Mouse (Mus musculus) E14TG2a.4 (cell line): Measurements from ENCODE around the gene Mau2.
"Not testable (repeated sequence)": the region's sequence is repeated elsewhere in the genome, so short reads cannot be mapped to it uniquely, and the experiment has no call there.

Experiments
- H3K27me3 ChIP-seq: 2 replicates; pipeline ENCODE4 v1.6.1; 2014; ENCODE audit warnings: low read length, control low read depth; ENCODE audit not compliant: insufficient read depth
- H3K36me3 ChIP-seq: 2 replicates; pipeline ENCODE4 v1.6.1; 2014; ENCODE audit warnings: low read length, control low read depth; ENCODE audit not compliant: insufficient read depth
- H3K4me1 ChIP-seq: replicated peaks from 2 replicates; pipeline ENCODE4 v1.6.1; 2014; ENCODE audit warnings: low read depth, low read length, control low read depth
- H3K4me3 ChIP-seq: replicated peaks from 2 replicates; pipeline ENCODE4 v1.5.1; 2014; ENCODE audit warnings: mild to moderate bottlenecking, low read length
- H3K9me3 ChIP-seq: 2 replicates; pipeline ENCODE4 v1.6.1; 2014; ENCODE audit warnings: low read length, control low read depth
- CTCF ChIP-seq: conservative IDR thresholded peaks from 2 replicates; pipeline ENCODE4 v1.5.1; 2014; ENCODE audit warnings: low read length
- NANOG ChIP-seq: IDR thresholded peaks from 2 replicates; pipeline ENCODE4 v1.6.1; 2014; ENCODE audit warnings: borderline replicate concordance, low read length, mixed read lengths
- POU5F1 ChIP-seq: IDR thresholded peaks from 2 replicates; pipeline ENCODE4 v1.6.1; 2014; ENCODE audit warnings: low read length, borderline replicate concordance

Gene Mau2

DNA sequence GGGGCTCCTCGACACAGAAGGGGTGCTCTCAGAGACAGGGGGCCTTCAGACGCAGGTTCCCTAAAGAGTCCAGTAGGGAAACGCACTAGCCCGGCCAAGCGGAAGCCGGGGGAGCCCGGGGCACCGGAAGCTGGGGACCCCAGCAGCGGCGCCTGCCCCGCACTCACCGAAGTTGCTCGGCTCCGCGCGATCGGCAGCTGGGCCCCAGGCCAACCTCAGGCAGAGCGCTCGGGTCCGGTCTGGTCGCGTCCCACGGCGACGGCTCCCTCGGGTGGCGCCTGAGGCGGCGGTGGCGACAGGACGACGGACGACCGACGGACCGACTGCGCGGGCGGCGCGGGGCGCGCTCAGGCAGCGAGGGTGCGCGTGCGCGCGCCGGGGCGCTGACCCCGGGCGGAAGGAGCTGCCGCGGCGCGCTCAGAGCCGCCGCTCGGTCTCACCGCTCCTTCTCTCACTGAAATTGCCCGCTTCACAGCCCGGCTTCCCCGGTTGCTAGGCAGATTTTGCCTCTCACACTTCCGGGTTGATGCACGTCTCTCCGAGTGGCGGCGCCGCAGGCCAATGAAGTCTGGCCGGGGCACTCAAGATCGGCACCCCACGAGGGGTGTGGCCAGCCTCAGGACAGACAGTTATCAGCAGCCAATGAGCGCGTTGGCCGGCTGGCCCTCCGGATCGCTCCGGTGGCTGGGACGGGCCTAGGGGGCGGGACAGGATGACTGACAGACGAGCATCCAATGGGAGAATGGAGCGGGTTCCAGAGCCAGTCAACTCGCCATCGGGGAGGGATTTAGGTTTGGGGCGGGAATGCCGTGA is 46.6 kb downstream of the Mau2 start, which contains the start of gene Gatad2a:
Gatad2a (minus strand) TSS at position 609 of the 813 bp plus-strand sequence.
- peak within 1 kb of the TSS; percentile 97 for H3K4me3 ChIP-seq
- TF ChIP-seq POU5F1 (no peak), NANOG (no peak), CTCF (no peak)
- H3K27me3 ChIP-seq, result no peaks in the 10 kb centered on the region
- no peaks in the 10 kb centered on the region for H3K9me3 ChIP-seq
- peaks cover 71% of the 10 kb centered on the region for H3K4me1 ChIP-seq
- peaks cover 26% of the 10 kb centered on the region for H3K36me3 ChIP-seq

DNA sequence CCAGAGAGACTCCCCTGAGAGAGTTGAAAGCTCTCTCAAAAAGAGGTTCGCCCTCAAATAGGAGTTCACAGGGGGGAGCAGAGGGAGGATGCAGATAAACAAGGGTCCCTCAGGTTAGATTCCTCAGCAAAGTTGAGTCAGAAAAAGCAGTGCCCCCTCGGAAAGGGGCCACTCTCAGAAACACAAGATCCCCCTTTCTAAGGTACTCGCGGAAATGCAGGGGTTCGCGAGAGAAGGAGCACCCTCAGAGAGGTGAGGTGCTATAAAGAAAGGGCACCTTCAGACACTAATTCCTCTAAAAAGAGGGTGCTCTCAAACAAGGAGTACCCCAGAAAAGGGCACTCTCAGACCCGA is 47.1 kb downstream of the Mau2 start:
- Histone ChIP-seq H3K27me3 (no peaks in the 10 kb centered on the region), H3K9me3 (no peaks in the 10 kb centered on the region), H3K4me3 (peak overlapping the region; percentile 97), H3K4me1 (peaks cover 72% of the 10 kb centered on the region), H3K36me3 (peaks cover 31% of the 10 kb centered on the region)
- TF ChIP-seq NANOG (no peak), CTCF (no peak), POU5F1 (no peak)

DNA sequence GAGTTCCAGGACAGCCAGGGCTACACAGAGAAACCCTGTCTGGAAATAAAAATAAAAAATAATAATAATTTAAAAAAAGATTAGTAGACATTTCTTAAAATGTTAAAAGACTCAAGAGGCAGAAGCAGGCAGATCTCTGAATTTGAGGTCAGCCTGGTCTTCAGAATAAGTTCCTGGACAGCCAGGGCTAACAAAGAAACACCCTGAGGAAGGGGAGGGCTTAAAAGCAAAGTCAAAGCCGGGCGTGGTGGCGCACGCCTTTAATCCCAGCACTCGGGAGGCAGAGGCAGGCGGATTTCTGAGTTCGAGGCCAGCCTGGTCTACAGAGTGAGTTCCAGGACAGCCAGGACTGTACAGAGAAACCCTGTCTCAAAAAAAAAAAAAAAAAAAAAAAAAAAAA is 53.6 kb downstream of the Mau2 start:
- not testable (repeated sequence) for H3K4me3 ChIP-seq, H3K9me3 ChIP-seq, H3K27me3 ChIP-seq
- H3K4me1 ChIP-seq, result peaks cover 52% of the 10 kb centered on the region
- peaks cover 30% of the 10 kb centered on the region for H3K36me3 ChIP-seq

DNA sequence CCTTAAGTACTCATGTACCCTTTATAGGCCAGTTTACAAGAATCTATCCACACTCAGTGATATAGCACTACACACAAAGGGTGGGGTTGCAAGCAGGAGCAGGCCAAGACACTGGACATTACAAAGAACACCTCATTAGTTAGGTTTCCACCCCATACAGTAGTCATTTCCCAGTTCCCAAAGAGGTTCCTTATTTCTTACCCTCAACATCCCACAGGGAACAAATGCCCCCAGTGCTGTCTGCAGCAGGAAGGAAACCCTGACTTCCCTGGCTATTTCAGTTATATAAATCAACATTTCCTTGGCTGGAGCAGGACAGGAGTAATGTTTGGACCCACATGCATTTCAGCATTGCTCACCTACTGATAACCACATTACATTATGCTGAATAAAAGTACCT is 54.8 kb downstream of the Mau2 start:
- peaks cover 21% of the 10 kb centered on the region for H3K36me3 ChIP-seq
- H3K9me3 ChIP-seq, result no peaks in the 10 kb centered on the region
- H3K27me3 ChIP-seq, result no peaks in the 10 kb centered on the region
- TF ChIP-seq NANOG (no peak), CTCF (no peak), POU5F1 (no peak)
- no peak overlapping the region for H3K4me3 ChIP-seq
- H3K4me1 ChIP-seq, result peaks cover 49% of the 10 kb centered on the region

DNA sequence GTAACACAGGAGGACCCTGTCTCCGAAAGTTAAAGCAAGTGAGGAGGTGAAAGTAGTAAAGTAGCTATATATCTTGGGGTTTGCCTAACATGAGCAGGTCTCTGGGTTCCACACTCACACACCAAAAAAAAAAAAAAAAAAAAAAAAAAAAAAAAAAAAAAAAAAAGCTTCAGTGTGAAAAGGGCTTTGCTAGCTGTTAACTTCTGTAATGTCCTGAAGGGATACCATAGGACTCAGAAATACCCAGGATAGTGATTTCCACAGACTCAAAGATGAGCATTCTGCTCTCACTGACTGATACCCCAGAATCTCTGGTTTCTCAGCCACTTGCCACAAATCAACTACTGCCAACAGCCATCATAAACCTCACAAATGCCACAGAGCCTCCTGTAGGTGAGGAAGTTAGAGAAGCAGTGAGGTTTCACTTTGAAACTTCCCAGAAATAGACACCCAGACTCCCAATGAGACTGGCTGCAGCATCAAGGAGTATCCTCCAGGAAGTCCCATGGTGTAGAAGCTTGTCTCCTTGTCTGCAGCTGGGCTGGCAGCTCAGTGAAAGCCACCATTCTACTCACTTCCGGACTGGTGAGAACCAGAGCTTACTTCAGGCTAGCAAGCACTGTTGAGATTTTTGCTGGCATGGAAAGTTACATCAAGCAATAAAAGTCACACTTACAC is 57.5 kb downstream of the Mau2 start:
- Histone ChIP-seq H3K4me3 (no peak overlapping the region), H3K9me3 (no peaks in the 10 kb centered on the region), H3K36me3 (no peaks in the 10 kb centered on the region), H3K27me3 (no peaks in the 10 kb centered on the region), H3K4me1 (peaks cover 38% of the 10 kb centered on the region)
- TF ChIP-seq POU5F1 (no peak), CTCF (no peak), NANOG (no peak)

- Histone ChIP-seq H3K27me3 (no peaks in the 10 kb centered on the region), H3K4me3 (no peak overlapping the region), H3K4me1 (peaks cover 59% of the 10 kb centered on the region), H3K36me3 (peaks cover 16% of the 10 kb centered on the region; the same call in 1 of the 2 replicates), H3K9me3 (no peaks in the 10 kb centered on the region)
- TF ChIP-seq NANOG, result no peak
- TF ChIP-seq POU5F1, result no peak
- no peak for TF ChIP-seq CTCF
Observed at GRCm38 (mm10) chr8:69978456-69978855, 64.1 kb downstream of the Mau2 start.

DNA sequence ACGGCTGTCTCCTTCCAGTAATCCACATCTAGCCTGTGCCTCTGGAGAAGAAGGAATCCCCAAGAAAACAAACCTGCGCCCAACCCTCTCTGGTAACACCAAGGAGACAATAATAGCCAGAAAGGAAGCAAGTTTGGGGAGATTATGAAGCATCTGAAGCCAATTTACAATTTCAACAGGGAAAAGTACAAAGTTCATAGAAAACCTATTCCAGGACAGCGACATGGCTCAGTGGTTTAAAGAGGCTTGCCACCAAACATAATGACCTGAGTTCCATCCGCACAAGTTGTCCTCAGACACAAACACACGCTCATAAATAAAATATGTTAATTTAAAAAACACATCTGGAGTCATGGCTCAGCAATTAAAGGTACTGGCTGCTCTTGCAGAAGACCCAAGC is 67.7 kb downstream of the Mau2 start:
- Histone ChIP-seq H3K36me3 (peaks cover 44% of the 10 kb centered on the region), H3K4me3 (peak overlapping the region; percentile 99), H3K27me3 (no peaks in the 10 kb centered on the region), H3K9me3 (no peaks in the 10 kb centered on the region), H3K4me1 (peaks cover 75% of the 10 kb centered on the region)
- no peak for TF ChIP-seq POU5F1
- TF ChIP-seq CTCF, result no peak
- TF ChIP-seq NANOG, result no peak

DNA sequence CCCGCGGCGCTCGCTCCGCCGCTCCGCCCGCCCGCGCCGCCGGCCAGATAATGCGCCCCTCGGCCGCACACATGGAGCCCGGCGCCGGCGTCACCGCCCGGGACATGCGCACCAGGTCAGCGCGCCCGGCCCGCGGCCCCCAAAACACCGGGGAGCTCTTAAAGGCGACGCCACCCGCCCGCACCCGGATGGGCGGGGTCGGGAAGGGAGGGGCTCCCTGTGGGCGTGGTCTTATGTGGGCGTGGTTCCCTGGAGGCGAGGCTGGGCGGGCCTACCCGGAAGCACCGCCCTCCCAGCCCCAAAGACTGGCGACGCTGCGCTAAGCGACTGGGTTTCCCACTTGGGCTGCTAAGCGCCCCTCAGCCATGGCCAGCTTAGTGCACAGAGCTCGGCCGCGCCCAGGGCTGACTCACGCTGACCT is 68.3 kb downstream of the Mau2 start:
- peak overlapping the region; percentile 99 for H3K4me3 ChIP-seq
- H3K27me3 ChIP-seq, result no peaks in the 10 kb centered on the region
- no peaks in the 10 kb centered on the region for H3K9me3 ChIP-seq
- H3K36me3 ChIP-seq, result peaks cover 50% of the 10 kb centered on the region
- TF ChIP-seq CTCF, result no peak
- TF ChIP-seq NANOG, result no peak
- no peak for TF ChIP-seq POU5F1
- peaks cover 75% of the 10 kb centered on the region for H3K4me1 ChIP-seq
